Mouse (Mus musculus): ENCODE results near the gene Mettl1.

- TF ChIP-seq POLR2A (IDR thresholded peaks at IDR 0.05; ENCODE audit: low read depth, low read length) = no peak
- TF ChIP-seq CTCF (IDR thresholded peaks at IDR 0.05; ENCODE audit: borderline replicate concordance, insufficient read depth, low read length) = no peak
Measured at GRCm38 (mm10) chr10:127041274-127041766, at the start of gene Mettl1, which contains the start of gene Eef1akmt3.

Data from embryonic fibroblast, embryonic 13.5 days (primary cell).